Mouse (Mus musculus) thymus, postnatal 0 days (tissue): ENCODE measurements around the gene Gtf2h5. TPM values are rescaled to one million over a fixed set of nuclear protein-coding genes. Genes with fewer than 3 reads are reported as not detected.

Experiments used
- DNase-seq: peaks from one replicate; pipeline ENCODE4 v3.0.0-alpha.2; 2015; ENCODE audit warnings: low spot score
- polyA plus RNA-seq: library from polyadenylated mRNA; unstranded; fragments of >200 nt; fragmentation: Nextera tagmentation; extraction: Ambion mirVana; gene quantifications from 2 replicates; pipeline ENCODE4 v1.2.1, GENCODE M21; 2015

Gtf2h5 gene
- polyA plus RNA-seq: 177 and 185 TPM in 2 replicates

DNA sequence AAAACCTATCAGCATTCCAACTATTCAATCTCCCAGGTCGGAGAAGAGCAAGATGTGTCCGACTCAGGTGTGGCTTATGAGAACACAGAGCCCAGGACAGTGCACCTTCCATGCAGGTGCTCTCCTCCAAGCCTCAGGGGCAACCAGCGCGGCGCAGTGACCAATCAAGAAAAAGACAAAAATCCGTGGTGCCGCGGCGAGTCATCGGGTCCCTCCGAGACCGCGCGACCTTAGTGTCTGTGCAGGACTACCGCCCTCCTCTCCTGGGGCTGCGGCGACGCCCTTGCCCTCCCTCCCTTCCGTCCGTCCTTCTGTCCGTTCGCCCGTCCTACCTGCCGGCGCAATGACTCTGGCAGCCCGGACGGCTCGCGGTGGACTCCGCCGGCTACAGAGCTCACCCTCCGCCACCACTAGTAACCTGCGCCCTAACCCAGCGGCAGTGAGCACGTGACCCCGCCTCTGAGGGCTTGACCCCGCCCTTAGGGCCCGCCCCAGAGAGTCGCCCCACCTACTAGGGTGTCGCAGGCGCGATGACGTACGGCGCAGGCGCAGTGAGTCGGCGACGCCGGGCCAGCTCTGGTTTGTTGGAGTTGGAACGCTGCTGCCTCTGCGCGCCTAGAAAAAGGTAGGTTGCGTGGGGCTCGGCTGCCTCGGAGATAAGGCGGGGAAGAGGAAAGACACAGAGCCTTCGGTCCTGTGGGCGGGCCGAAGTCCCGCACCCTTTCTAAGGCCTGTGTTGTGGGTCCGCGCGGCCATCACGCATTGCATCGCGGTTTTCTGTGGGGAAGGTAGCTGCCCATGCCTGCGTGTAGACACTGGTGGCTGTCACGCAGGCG is at the start of gene Gtf2h5, which contains the start of gene Serac1:
Gene Gtf2h5, plus strand, starts transcription at position 500 of the 836 bp plus-strand sequence.
Gene Serac1, minus strand, starts transcription at position 455 of the 836 bp plus-strand sequence.
- DNase-seq: peak; percentile 98

GRCm38 (mm10) chr17:6035661-6036060 is 43.9 kb upstream of the Gtf2h5 start:
- DNase-seq: no peak

- no peak for DNase-seq
Observed at GRCm38 (mm10) chr17:6036458-6036857, 43.1 kb upstream of the Gtf2h5 start.

DNA sequence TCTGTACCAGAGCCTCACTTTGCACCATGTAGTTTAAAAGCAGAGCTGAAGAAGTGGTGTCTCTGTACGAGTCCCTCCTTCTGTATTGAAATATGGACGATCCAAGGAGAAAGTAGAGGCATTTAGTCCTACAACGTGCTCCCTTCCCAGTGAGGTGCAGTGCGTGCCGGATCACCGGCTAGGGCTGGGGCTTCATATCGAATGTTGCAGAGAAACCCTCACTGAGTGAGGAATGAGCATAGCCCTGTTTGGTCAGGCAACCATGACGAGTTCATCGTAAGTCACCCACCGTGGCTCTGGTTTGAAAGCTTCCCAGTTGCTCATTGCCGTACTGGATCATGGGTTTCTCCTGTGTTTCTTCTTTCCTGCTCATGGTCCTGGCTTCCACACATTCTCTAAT is 42.7 kb upstream of the Gtf2h5 start:
- no peak for DNase-seq

GRCm38 (mm10) chr17:6037507-6037906 is 42.1 kb upstream of the Gtf2h5 start:
- DNase-seq: no peak

- no peak for DNase-seq
Observed at GRCm38 (mm10) chr17:6052801-6053200, 26.8 kb upstream of the Gtf2h5 start.

DNA sequence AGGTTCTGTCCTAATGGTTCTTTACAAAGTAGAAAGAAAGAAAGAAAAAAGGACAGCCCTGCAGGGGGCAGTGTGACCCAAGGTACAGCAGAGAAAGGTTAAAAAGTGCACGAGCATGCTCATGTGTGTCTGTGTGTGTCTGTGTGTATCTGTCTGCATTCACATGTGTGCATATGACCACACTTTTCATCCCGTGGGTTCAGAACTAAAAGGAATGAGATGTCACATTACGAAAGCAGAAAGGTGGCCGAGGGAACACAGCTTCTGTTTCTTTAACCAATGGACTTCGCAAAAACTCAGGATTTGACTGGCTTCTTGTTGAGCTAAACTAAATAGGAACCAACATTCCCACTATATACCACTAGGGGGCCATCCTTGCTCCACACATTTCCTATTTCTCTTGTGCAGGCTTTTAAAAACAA is 24.6 kb upstream of the Gtf2h5 start:
- DNase-seq: peak; percentile 78

- no peak for DNase-seq
Observed at GRCm38 (mm10) chr17:6062793-6063192, 16.8 kb upstream of the Gtf2h5 start.

- DNase-seq: peak; percentile 47
Observed at GRCm38 (mm10) chr17:6063532-6063931, 16.1 kb upstream of the Gtf2h5 start.

DNA sequence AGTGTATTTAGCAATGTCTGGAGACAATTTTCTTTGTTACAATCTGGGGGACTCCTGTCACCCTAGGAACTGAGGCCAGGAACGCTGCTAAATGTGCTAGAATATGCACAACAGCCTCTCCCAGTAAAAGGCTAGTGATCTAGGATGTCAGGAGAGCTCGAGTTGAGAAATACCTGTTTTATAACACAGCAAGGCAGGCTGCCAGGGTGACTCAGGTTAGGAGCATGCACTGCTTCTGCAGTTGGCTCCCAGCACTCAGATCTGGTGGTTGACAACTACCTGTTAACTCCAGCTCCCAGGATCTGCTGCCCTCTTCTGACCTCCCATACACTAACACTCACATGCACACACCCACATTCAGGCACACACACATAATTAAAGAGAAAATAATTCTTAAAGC is 13.6 kb upstream of the Gtf2h5 start:
- DNase-seq: no peak

DNA sequence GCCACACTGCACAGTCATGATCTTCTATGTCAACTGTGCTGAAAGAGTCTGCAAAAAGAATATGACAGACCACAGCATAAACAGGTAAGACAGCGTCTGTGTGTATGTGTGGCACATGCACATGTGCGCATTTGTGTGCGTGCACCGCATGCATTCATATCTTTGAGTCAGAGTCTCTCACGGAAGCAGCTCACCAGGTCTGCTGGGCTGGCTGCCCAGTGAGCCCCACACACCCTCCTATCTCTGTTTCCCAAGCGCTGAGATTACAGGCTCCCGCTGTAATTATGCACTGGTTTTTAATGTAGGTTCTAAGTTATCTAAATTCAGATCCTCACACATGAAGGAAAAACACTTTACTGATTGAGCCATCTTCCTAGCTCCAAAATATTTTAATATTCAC is 12.0 kb upstream of the Gtf2h5 start:
- no peak for DNase-seq

- DNase-seq: no peak
Observed at GRCm38 (mm10) chr17:6069866-6070265, 9.7 kb upstream of the Gtf2h5 start.

GRCm38 (mm10) chr17:6073405-6073804 is 6.2 kb upstream of the Gtf2h5 start:
- DNase-seq: no peak

DNA sequence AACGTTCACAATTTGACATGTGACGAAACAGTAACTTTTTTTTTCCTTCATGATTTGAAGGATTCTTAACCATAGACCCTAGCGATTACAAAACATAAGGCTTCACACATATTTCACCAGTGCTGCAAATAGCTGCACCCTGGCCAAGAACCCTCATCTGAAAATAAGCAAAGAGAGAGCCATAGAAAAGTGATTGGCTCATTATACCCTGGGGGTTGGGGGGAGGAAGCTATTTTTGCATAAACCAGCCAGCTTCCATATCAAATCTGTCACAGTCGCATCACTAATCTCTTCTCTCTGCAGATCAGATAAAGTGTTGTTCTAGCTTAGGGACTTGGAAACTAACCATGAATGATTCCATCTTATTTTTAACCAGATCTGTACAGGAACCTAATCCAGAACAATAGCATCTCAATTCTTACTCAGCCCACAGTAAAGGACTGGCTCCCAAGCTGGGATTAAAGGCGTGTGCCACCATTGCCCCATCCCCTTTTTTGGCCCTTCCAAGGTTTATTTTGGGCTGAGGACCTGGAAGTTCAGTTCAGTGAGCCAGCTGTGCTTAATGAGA is 3.8 kb downstream of the Gtf2h5 start:
- no peak for DNase-seq

DNA sequence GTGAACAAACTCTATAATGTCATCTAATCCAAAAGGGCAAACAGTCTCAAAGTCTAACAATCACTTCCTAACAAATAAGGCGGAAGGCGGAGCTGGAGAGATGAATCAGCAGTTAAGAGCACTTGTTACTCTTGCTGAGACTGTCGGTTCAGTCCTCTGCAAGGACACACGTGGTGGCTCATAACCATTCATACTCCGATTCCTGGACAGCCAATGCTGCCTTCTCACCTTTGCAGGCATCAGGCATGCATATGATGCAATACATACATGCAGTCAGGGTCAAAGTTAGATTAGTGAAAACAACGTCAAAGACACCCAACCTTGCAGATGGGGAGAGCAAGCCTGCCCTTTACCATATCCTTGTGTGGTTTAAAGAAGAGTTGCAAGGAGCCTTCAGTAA is 12.0 kb downstream of the Gtf2h5 start:
- no peak for DNase-seq

GRCm38 (mm10) chr17:6095579-6095978 is 16.0 kb downstream of the Gtf2h5 start:
- no peak for DNase-seq

- peak; percentile 71 for DNase-seq
Observed at GRCm38 (mm10) chr17:6097884-6098283, 18.3 kb downstream of the Gtf2h5 start.

- DNase-seq: no peak
Observed at GRCm38 (mm10) chr17:6102287-6102686, 22.7 kb downstream of the Gtf2h5 start.

- DNase-seq: no peak
Observed at GRCm38 (mm10) chr17:6103566-6103965, 24.0 kb downstream of the Gtf2h5 start.

DNA sequence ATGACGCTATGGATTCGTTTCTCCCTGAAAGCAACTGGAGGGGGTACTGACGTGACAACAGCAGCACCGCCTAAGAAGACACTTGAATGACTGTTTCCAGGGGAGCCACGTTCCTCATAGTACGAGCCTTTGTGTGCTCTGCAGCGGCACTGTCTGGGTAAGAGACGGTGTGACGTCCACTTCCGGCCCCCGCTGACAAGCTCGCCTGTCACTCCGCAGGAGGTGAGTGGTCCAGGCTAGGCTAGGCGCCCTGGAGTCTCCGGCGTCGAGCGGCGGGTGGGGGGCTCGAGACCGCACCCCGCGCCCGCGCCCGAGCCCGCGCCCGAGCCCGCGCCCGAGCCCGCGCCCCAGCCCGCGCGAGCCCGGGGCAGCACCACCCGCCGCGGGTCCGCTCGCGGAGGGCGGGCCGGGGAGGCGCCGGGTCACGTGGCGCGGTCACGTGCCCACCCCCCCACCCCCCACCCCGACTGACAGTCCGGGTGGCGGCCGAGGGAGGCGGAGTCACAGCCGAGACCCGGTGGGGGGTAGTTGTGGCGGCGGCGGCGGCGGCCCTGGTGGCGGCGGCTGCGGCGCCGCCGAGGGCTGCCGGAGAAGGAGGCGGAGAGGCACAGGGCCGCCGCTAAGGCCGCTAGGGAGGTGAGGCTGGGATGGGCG is 26.9 kb downstream of the Gtf2h5 start, which contains the start of gene Tulp4:
Gene Tulp4, plus strand, starts transcription at position 77 of the 654 bp plus-strand sequence.
- peak; percentile 90 for DNase-seq

DNA sequence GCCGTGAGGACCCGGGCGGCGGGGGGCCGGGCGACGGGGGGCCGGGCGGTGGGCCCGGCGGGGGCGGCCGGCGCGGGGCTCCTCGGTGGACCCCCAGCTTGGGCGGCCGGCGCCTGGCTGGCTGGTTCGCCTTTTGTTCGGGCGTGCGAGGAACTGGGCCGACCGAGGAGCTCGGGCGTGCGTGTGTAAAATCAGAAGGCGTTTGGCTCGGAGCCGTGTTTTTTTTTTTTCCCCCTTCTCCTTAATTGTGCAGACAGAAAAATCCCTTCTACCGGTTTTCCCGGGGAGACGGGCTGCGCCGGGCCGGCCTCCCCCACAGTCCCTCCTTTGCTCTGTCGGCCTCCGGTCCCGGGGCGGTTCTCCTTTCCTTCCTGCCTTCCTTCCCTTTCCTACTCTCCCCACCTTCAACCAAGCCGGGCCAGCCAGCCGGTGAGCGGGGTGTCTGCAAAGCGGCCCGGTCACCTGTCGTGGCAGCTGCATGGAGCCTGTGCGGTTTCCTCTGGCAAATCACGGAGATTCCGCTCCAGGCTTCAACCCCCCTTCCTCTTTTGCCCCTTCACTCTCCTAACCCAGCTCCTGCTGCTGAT is 27.5 kb downstream of the Gtf2h5 start:
- peak; percentile 24 for DNase-seq

DNA sequence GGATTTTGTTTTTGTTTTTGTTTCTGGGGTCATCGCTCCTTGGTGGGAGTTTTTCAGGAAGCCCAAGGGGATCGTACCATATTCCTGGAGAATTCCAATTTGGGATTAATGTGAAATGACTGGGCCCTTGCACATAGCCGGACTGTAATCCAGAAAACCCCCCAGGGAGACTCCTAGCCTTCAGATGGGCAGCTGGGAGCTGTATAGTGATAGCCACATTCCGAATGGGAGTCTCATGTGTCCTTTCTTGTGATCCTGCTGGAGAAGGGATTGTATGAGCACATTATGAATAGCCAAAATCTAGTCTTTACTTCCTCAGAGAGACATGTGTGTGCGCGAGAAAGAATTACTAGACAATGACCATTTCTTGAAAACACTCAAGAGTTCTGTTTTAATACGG is 28.6 kb downstream of the Gtf2h5 start:
- DNase-seq: no peak
